ENCODE assay signal across 23 mouse cellular contexts in the genomic region with DNA sequence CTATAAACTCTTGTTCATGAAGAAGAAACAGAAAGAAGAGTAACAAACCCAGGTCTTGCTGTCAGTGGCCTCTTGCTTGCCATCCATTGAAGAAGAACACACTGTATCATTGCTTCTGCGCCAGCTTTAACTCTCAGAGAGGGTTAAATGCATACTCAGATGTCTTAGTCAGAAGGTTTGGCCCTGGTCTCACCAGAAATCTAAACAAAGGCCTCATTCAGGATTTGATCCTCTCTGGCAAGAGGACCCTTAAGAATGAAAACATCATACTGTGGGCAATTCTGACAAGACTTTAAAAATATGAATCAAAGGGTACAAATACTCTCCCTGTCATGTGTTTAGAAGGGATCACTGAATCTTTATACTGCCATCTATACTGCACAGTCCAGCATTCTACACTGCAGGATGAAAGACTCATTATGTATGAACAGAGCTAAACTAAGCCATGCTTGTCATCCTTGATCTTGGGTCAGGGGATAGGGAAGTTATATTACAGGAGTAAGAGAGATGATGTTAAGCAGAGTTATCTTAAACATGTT.
DNase-seq lines count a peak whose midpoint lies in the region; ATAC-seq and TF ChIP-seq lines count a peak whose summit lies in the region.
"Had no signal": no experiment of that assay in that cellular context is flagged by ENCODE, and none has a peak within 500 bp of the region (broad histone marks: within the 10 kb centered on the region; RNA-seq: fewer than 3 reads in every experiment).

No protein-coding gene starts in this region.

- 69% methylated on average over 1 of the region's 1 CpGs for WGBS in midbrain, postnatal 0 days
- WGBS in midbrain, embryonic 11.5 days, result 88% methylated on average over 1 of the region's 1 CpGs
- 64% methylated on average over 1 of the region's 1 CpGs for WGBS in lung, adult 2 months

- H3K9me3 ChIP-seq in midbrain, postnatal 0 days (ENCODE audit: low read length), result no peaks in the 10 kb centered on the region
- H3K9me3 ChIP-seq in midbrain, embryonic 11.5 days (ENCODE audit: control insufficient read depth, low read length), result no peaks in the 10 kb centered on the region
- H3K9me3 ChIP-seq: embryonic facial prominence, embryonic 13.5 days; embryonic facial prominence, embryonic 15.5 days; forebrain, embryonic 13.5 days; forebrain, embryonic 15.5 days had no signal

- H3K9ac ChIP-seq in midbrain, postnatal 0 days (replicated peaks; ENCODE audit: low read length, poor library complexity, severe bottlenecking), result no peak overlapping the region
- no peak overlapping the region for H3K9ac ChIP-seq in midbrain, embryonic 11.5 days (ENCODE audit: low read length)
- H3K9ac ChIP-seq: embryonic facial prominence, embryonic 13.5 days; embryonic facial prominence, embryonic 15.5 days; forebrain, embryonic 13.5 days; forebrain, embryonic 15.5 days; forebrain, postnatal 0 days had no signal

- H3K4me1 ChIP-seq in midbrain, postnatal 0 days (ENCODE audit: insufficient read depth, low read length), result no peaks in the 10 kb centered on the region
- H3K4me1 ChIP-seq in midbrain, embryonic 11.5 days (ENCODE audit: control insufficient read depth, insufficient read depth, low read length), result no peaks in the 10 kb centered on the region
- no peaks in the 10 kb centered on the region for H3K4me1 ChIP-seq in lung, adult 2 months (ENCODE audit: control insufficient read depth, insufficient read depth, low read length)
- H3K4me1 ChIP-seq: embryonic facial prominence, embryonic 13.5 days; embryonic facial prominence, embryonic 15.5 days; forebrain, embryonic 13.5 days; forebrain, embryonic 15.5 days had no signal

- TF ChIP-seq CTCF in midbrain, postnatal 0 days (IDR thresholded peaks at IDR 0.05), result no peak
- TF ChIP-seq CTCF in lung, adult 2 months (IDR thresholded peaks at IDR 0.05; ENCODE audit: insufficient read depth, low read length), result no peak

- H3K4me2 ChIP-seq in midbrain, postnatal 0 days (ENCODE audit: low read depth, low read length, poor library complexity, severe bottlenecking), result no peak overlapping the region
- no peak overlapping the region for H3K4me2 ChIP-seq in midbrain, embryonic 11.5 days
- H3K4me2 ChIP-seq: embryonic facial prominence, embryonic 13.5 days; embryonic facial prominence, embryonic 15.5 days; forebrain, embryonic 13.5 days; forebrain, embryonic 15.5 days had no signal

- no peak for ATAC-seq in midbrain, postnatal 0 days (ENCODE audit: low FRiP score)
- no peak for ATAC-seq in midbrain, embryonic 11.5 days (ENCODE audit: low FRiP score)
- ATAC-seq: forebrain, embryonic 13.5 days; forebrain, embryonic 15.5 days; forebrain, postnatal 0 days had no signal

- no peaks in the 10 kb centered on the region for H3K27me3 ChIP-seq in midbrain, postnatal 0 days (ENCODE audit: insufficient read depth, low read length)
- no peaks in the 10 kb centered on the region for H3K27me3 ChIP-seq in midbrain, embryonic 11.5 days (ENCODE audit: control insufficient read depth, insufficient read depth, low read length)
- H3K27me3 ChIP-seq: embryonic facial prominence, embryonic 13.5 days; embryonic facial prominence, embryonic 15.5 days; forebrain, embryonic 13.5 days; forebrain, embryonic 15.5 days had no signal

- no peak for TF ChIP-seq POLR2A in lung, adult 2 months (IDR thresholded peaks at IDR 0.05; ENCODE audit: borderline replicate concordance, extremely low read depth, low read depth, low read length)

- DNase-seq in midbrain, postnatal 0 days (ENCODE audit: low spot score), result peak; percentile 23
- no peak for DNase-seq in midbrain, embryonic 11.5 days (ENCODE audit: low spot score, missing footprints)
- DNase-seq in 3T3-L1 (ENCODE audit: low read depth, low spot score), result peak; percentile 69
- peak; percentile 58 for DNase-seq in NIH3T3 (ENCODE audit: low read depth)
- no peak for DNase-seq in lung, adult 2 months
- no peak for DNase-seq in testis, postnatal 10 days (ENCODE audit: low spot score)
- no peak for DNase-seq in thymus, postnatal 0 days (ENCODE audit: low spot score)
- DNase-seq: adrenal gland, adult 2 months; adrenal gland, postnatal 10 days; adrenal gland, postnatal 25 days; cerebellum, adult 11 months; cerebellum, adult 18-20 months; cerebellum, adult 8-10 months; cerebellum, adult 9-11 months; cerebellum, postnatal 14 days; cerebellum, postnatal 36 days; embryo, embryonic 11 days; forebrain, postnatal 0 days had no signal

- H3K4me3 ChIP-seq in midbrain, postnatal 0 days (ENCODE audit: low read depth, low read length), result no peak overlapping the region
- no peak overlapping the region for H3K4me3 ChIP-seq in midbrain, embryonic 11.5 days (ENCODE audit: low read depth, low read length)
- no peak overlapping the region for H3K4me3 ChIP-seq in lung, adult 2 months (replicated peaks; ENCODE audit: extremely low read depth, low read depth, low read length)
- H3K4me3 ChIP-seq: embryonic facial prominence, embryonic 13.5 days; embryonic facial prominence, embryonic 15.5 days; erythroblast, embryonic 14.5 days; forebrain, embryonic 13.5 days; forebrain, embryonic 15.5 days had no signal

- no peak overlapping the region for H3K27ac ChIP-seq in midbrain, postnatal 0 days (ENCODE audit: low read depth, low read length)
- H3K27ac ChIP-seq in midbrain, embryonic 11.5 days (ENCODE audit: low read depth, low read length), result no peak overlapping the region
- H3K27ac ChIP-seq: embryonic facial prominence, embryonic 13.5 days; embryonic facial prominence, embryonic 15.5 days; forebrain, embryonic 13.5 days; forebrain, embryonic 15.5 days had no signal

- H3K36me3 ChIP-seq in midbrain, postnatal 0 days (ENCODE audit: insufficient read depth, low read length), result no peaks in the 10 kb centered on the region
- H3K36me3 ChIP-seq in midbrain, embryonic 11.5 days (ENCODE audit: control insufficient read depth, insufficient read depth, low read length), result no peaks in the 10 kb centered on the region
- H3K36me3 ChIP-seq: embryonic facial prominence, embryonic 13.5 days; embryonic facial prominence, embryonic 15.5 days; forebrain, embryonic 15.5 days had no signal

Comparison
In these comparisons a context has a peak if more than half of its experiments do, and no peak if none do; other contexts are left out.
1. DNase-seq: peak in midbrain, postnatal 0 days (single experiment), 3T3-L1 (single experiment) and NIH3T3 (single experiment); none in midbrain, embryonic 11.5 days (single experiment), lung, adult 2 months (single experiment), testis, postnatal 10 days (single experiment) and thymus, postnatal 0 days (single experiment).